Mouse (Mus musculus) G1E (cell line): ENCODE measurements at regions not wholly inside any gene's neighbourhood (a gene's known extent, or its start where the extent isn't known, plus 50 kb on each side); places are given as distances from the start of the nearest gene placed in this dataset.

Source experiments
- CTCF ChIP-seq: IDR thresholded peaks from 2 replicates; pipeline ENCODE4 v1.5.1; 2012; ENCODE audit warnings: low read depth, low read length, inconsistent platforms, mixed read lengths
- GATA1 ChIP-seq: IDR thresholded peaks from 2 replicates; pipeline ENCODE4 v1.6.1; 2012; ENCODE audit warnings: borderline replicate concordance, low read length, inconsistent platforms, mixed read lengths
- POLR2AphosphoS5 ChIP-seq: IDR thresholded peaks from 2 replicates; pipeline ENCODE4 v1.6.1; 2012; ENCODE audit warnings: low read depth, low read length, inconsistent platforms; ENCODE audit not compliant: insufficient replicate concordance
- TAL1 ChIP-seq: conservative IDR thresholded peaks from 2 replicates; pipeline ENCODE4 v1.6.1; 2012; ENCODE audit warnings: low read depth, low read length, inconsistent platforms, mixed read lengths

DNA sequence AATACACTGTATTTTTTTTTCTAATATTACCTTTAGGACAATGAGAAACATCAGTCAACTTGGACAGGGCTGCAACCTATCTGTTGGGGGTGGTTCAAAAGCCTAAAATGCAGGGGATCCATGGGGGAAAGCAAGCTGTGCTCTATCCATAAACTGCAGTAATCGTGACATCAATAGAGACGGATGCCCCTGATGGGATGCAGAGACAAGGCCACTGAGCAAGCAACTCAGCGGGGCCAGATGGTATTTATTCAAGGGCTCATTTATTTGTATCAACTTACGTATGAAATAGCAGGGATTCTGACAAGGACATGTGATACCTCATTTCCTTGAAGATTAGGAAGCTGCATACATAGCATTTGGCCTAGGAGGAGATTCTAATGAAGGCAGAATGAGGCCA, 673.5 kb upstream of the A1bg start:
- TF ChIP-seq POLR2AphosphoS5 (no peak), CTCF (no peak), TAL1 (no peak), GATA1 (no peak)
